Mouse (Mus musculus): ENCODE results near the gene Rap2b.

GRCm38 (mm10) chr3:61321632-61322031 is 39.8 kb upstream of the Rap2b start:
- TF ChIP-seq POLR2A (IDR thresholded peaks at IDR 0.05; ENCODE audit: extremely low read depth, insufficient read depth, low read length) (no peak), CTCF (IDR thresholded peaks at IDR 0.05; ENCODE audit: low read depth, low read length) (no peak)

All from liver, adult 2 months (tissue).